Mouse (Mus musculus) kidney, adult 8-10 months (tissue): ENCODE measurements around the gene Helq.
A peak's percentile ranks its signal among the peaks of the same experiment; 100 is the strongest.

Experiments used
- DNase-seq, 2 experiments: peaks; one replicate each; pipeline ENCODE4 v3.0.0; 2022

Gene Helq

DNA sequence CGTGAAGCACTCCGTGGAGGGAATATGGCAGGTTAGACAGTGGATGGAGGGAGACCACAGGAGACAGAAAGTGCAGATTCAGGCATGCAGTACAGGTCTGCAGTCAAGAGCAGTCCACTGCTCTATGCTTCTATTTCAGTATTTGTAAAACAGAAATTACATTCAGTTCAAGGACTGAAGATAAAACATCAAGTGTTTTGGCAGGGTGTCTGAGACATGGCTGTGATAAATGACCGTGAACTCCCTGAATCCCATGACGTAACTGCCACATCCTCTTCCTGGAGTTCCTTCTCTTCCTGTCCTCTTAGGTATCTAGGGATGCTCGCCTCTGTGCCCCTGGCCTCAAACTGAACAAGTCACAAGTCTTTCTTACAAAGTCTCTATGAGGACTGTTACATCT lies 21.5 kb downstream of the Helq start:
- DNase-seq, result no peak

DNA sequence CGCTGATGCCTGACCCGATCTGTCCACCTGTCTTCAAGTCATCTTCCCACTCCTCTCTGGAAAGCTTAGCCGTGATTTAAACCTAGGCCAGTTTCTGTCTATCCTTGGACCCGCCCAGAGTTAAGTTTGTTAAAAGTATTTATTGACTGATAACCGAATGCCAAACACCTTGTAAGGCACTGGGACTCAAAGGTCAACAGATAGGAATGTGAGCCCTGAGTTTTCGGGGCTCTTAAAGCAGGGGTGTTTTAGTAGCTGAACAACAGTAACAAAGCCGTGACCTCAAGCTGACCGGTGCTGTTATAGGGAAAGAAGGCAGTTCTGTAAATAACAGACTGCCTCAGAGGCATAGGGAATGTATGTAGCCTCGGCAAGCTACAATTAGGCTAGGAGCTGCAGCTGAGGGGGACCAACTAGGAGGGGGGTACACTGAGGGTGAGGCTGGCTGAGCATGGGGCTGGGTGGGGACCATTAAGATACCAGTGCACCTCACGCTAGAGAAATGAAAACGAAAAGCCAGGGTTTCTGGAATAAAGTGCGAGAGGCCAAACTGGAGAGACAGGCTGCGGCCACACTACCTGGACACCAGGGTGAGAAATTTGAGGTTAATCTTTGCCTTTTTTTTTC lies 22.5 kb downstream of the Helq start:
- DNase-seq, result no peak

GRCm38 (mm10) chr5:100771575-100771974 lies 26.8 kb downstream of the Helq start:
- no peak for DNase-seq

DNA sequence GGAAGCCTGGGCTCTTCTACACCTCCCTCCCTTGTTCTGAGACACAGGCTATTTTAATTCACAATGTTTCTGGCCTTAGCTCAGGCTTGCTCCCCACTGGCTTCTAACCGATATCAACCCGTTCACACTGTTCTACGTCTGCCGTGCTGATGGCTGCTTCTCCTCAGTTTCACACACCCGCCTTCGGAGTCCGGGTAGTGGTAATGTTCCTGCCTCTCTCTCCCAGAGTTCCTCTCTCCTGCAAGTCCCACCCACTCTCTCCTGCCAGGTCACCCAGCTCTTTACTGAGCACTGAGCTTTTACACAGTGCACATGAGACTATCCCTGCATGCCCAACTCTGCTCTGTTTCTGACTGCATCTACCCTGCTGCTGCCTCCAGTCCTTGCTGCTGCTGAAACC lies 32.4 kb downstream of the Helq start:
- no peak for DNase-seq

DNA sequence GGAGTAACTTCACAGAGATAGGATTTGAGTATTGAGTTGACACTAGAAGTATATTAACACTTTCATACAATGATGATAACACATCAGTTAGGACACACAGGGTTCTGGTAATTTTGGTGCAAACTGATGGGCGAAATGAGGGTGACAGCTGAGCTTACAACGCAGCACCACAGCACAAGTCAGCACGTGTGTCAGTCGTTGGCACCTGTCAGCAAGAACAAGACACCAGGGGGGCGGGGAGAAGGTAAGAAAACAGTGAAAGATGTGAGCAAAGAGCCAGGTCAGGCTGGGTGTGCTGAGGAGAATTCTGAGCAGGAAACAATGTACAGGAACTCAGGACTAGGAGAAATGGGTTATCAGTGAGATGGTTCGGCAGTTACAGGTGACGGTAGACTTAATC lies 36.7 kb downstream of the Helq start:
- DNase-seq, result no peak

- no peak for DNase-seq
Observed at GRCm38 (mm10) chr5:100760049-100760663, 38.2 kb downstream of the Helq start.

GRCm38 (mm10) chr5:100758121-100758520 lies 40.3 kb downstream of the Helq start:
- DNase-seq, result no peak

DNA sequence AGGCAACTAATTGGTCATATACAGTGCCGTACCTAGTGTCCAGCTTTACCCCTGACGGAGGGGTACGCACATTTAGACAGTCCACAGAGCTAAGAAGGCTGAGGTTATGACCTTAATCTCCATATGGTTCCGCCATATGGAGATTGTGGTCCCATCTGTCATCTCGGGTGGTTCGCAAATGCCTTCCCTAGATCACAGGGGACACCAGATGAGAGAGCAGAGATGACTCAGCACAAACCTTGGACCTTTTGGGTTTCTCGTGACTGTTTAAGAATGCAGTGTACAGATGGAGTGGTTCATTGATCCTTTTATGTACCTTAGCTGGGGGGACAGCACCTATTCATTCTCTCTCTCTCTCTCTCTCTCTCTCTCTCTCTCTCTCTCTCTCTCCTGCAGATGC lies 45.0 kb downstream of the Helq start:
- no peak for DNase-seq

- no peak for DNase-seq
Observed at GRCm38 (mm10) chr5:100751655-100752054, 46.7 kb downstream of the Helq start.

GRCm38 (mm10) chr5:100750617-100751255 lies 47.7 kb downstream of the Helq start:
- no peak for DNase-seq

DNA sequence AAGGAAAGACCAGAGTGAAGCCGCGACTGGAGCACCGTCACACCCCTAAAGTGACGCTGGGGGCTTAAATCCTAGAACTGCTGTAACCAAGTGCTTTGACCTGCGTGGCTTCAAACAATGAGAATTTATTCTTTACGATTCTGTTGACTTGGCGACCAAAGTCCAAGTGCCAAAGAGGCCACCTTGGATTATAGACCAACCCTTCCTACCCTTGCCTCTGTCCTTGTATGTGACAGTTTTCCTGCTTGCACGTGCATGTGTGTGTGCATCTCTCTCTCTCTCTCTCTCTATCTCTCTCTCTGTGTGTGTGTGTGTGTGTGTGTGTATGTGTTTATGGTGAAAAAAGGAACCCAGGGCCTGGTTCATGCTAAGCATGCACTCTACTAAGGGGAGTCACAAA lies 59.6 kb downstream of the Helq start:
- DNase-seq, result no peak

DNA sequence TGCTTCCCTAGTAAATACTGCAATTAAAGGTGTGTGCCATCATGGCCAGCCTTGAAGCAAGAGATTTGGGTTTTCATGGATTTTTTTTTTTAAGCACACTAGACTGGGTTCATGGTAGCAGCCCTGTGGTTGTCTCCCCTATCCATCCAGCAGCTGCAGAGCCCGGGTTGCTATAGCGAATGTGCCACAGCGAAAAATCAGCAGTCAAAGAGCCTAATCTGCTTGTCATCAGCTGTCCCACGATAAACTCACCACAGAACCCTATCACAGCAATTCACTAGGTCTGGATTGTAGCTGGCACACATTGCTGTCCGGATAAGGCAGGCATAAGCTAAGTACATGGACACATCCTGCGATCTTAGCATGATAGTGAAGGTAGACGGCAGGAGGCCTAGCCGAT lies 61.5 kb downstream of the Helq start:
- no peak for DNase-seq

DNA sequence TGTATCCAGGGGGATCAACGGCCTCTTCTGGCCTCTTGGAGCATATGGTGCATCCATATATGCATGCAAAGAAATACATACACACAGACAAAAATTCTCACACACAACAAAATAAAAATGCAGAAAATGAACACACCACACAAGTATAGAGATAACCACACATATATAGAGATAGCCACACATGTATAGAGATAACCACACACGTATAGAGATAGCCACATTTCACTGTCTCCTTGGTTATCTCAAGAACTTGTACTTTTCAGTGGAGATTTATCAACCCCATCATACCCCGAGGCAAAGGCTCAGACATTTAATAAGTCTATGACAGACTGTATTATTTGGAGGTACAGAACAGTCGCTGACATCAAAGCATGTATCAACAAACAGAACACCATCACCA lies 63.9 kb downstream of the Helq start:
- DNase-seq, result no peak

GRCm38 (mm10) chr5:100728757-100729156 lies 69.6 kb downstream of the Helq start:
- no peak for DNase-seq

GRCm38 (mm10) chr5:100726001-100726400 lies 72.4 kb downstream of the Helq start:
- DNase-seq, result no peak

DNA sequence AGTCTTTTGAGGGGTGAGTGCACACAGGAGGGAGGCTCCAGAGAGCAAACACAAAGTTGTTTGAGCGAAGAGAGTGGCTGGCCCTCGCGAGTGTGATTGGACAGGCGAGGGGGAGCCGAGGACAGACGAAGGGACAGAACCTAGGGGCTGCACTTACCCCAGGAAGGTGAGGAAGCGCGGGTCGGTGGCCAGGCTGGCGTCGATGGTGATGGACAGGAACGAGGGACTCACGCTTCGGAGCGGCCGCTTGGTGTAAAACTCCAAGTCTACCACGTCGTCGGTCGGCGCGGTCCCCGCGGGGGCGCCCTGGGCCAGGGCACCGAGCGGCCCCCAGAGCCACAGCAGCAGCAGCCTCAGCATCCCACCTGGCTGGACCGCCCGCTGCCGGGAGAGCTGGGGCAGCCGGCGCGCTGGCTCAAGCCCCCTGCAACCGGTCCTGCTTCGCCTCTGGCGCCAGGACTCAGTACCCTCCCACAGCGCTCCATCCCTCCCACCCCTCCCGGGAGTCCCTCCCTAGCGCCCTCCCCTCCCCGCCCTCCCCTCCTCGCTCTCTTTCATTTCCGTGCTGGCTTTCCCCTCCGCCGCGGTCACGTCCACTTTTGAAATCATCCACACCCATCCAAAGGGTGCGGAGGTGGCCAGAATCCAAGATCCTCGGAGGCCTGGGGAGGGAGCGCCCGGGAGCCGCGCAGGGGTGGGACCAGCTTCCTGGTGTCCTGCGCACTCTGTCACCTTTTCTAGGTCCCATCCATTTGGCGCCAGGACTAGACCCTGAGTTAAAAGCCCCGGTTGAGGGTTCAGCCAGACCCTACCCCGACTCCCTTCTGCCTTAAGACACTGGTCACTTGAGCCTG lies 78.9 kb downstream of the Helq start, which contains the start of gene Hpse:
Gene Hpse, minus strand, starts transcription at position 482 of the 854 bp plus-strand sequence.
- DNase-seq, result peak in 1 of 2 experiments; percentile 5

- no peak for DNase-seq
Observed at GRCm38 (mm10) chr5:100716762-100717161, 81.6 kb downstream of the Helq start.
